Mouse (Mus musculus) gastrocnemius, postnatal 25 days (tissue): ENCODE data around the gene 2900011O08Rik. TPM values are rescaled to one million over a fixed set of nuclear protein-coding genes. Genes with fewer than 3 reads are reported as not detected.
"Not testable (repeated sequence)": the region's sequence is repeated elsewhere in the genome, so short reads cannot be mapped to it uniquely, and the experiment has no call there.

Experiments used
- DNase-seq: peaks from one replicate; pipeline ENCODE4 v3.0.0; 2022
- long read RNA-seq, 2 experiments: library from polyadenylated mRNA; stranded (forward); transcript quantifications; one replicate each; pipeline ENCODE4 v2.0.0; 2021
- total RNA-seq, 2 experiments: library from RNA; stranded (reverse); gene quantifications; 1 replicate in 1 of 2; 2 replicates in 1 of 2; pipeline ENCODE4 v1.2.3; 2021

2900011O08Rik gene
- total RNA-seq, result not detected
- long read RNA-seq, experiment 1, result 0 reads
- long read RNA-seq, experiment 2, result 0 reads

- no peak for DNase-seq
Measured at GRCm38 (mm10) chr16:13986574-13987478, at the start of gene 2900011O08Rik, which contains the start of gene Ifitm7. 2900011O08Rik (plus strand) TSS chr16:13986604. Ifitm7 (minus strand) TSS chr16:13986888.

DNA sequence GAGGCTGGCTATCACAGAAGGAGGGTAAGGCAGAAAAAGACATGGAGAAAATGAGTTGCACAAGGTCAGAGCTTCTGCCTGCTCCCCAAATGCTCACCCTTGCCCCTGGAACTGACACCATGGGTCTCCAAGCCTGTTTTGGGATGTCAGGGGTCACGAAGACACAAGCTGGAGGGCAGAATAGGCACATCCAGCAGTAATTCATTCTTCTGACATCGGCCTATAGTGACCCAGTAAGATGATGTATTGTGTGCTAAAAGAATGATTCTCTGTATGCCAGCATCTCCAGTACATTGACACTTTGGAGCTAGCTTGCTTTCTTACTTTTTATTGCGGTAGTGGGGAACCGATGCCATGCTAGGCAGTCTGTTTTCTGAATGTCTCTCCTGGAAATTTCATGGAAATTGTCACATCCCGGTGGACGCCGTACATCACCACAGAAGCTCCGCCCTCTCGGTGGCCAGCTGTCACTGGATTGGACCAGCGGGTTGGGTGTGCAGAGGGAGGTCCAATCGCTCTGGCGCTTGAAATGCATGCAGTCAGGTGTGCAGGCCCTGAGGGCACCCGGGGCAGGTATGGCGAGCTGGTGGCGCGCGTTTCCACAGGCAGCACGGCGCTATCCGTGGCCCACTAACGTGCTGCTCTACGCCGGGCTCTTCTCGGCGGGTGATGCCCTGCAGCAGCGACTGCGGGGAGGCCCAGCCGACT is 46.1 kb upstream of the 2900011O08Rik start:
- peak; percentile 20 for DNase-seq

- DNase-seq, result no peak
Measured at GRCm38 (mm10) chr16:13940847-13941395, 45.5 kb upstream of the 2900011O08Rik start.

- DNase-seq, result no peak
Measured at GRCm38 (mm10) chr16:13944178-13944577, 42.2 kb upstream of the 2900011O08Rik start.

- DNase-seq, result no peak
Measured at GRCm38 (mm10) chr16:13944752-13945151, 41.7 kb upstream of the 2900011O08Rik start.

DNA sequence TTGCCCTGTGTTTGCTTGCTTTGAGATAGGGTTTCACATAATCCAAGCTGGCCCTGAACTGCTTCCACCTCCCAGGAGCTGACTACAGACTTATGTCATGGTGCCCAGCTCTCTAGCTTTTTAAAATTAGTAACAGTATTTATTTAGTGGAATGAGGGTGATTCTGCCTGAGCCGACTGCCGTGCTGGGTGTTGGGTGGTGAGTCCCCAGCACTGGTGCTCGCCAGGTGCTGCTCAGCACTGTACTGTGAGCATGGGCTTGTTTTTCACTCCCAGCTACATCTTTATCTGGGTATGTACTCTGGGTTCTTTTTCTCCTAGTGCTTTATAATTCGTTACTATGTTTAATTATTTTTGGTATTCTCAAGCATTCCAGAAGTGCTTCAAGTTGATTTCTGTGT is 41.3 kb upstream of the 2900011O08Rik start:
- DNase-seq, result no peak

DNA sequence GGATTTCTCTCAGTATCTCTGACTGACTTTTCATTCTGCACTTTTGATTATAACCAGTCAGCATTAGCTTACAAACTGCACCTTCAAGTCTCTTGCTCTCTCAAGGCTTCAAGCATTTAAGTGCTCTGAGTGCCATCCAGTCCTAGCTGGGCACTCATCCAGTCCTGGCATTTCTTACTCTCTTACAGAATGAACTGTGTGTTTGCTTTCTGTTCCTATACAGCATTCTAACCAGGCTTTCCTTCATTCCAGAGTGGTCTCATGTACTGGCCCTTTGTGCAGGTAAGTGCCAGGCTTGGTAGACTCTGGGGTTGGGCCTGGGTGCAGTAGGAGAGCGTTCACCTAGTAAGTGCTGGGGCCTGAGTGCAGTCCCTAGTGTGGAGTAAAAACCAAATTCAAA is 40.1 kb upstream of the 2900011O08Rik start:
- DNase-seq, result no peak

DNA sequence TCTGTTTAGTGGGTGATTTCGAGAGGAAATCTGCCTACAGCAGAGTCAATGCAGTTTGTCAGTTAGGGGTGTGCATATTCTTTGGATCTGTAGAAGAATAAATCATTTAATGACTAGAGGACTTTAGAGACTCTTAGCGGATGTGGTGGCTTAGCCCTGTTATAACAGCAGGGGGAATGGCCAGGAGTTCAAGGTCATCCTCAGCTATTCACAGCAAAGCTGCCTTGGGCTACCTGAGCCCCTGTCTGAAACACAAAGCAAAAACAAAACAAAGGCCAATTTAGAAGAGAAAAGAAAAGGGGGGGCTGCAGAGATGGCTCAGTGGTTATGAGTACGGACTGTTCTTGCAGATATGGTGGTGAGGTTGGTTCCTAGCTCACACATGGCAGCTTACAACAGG is 35.2 kb upstream of the 2900011O08Rik start:
- DNase-seq, result no peak

- no peak for DNase-seq
Measured at GRCm38 (mm10) chr16:13962053-13962452, 24.4 kb upstream of the 2900011O08Rik start.

DNA sequence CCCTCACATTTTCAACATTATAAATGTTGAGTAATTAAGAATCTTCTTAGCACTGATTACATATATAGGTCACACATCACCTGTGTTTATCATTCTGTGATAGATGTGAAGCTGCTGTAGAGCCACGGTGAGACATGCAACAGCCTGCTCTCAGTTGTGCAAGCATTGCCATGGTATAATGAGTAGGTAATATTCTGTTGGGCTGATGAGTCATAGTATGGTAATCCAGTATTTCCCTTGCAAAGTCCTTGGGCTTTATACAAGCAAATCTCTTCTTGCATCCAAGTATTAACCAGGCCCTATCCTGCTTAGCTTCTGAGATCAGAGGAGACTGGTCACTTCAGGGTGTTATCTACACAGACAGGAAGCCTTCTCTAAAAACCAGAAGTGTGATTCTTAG is 17.3 kb upstream of the 2900011O08Rik start:
- DNase-seq, result no peak

GRCm38 (mm10) chr16:13972051-13972450 is 14.4 kb upstream of the 2900011O08Rik start:
- DNase-seq, result no peak

GRCm38 (mm10) chr16:13976358-13976896 is 10.0 kb upstream of the 2900011O08Rik start:
- not testable (repeated sequence) for DNase-seq

DNA sequence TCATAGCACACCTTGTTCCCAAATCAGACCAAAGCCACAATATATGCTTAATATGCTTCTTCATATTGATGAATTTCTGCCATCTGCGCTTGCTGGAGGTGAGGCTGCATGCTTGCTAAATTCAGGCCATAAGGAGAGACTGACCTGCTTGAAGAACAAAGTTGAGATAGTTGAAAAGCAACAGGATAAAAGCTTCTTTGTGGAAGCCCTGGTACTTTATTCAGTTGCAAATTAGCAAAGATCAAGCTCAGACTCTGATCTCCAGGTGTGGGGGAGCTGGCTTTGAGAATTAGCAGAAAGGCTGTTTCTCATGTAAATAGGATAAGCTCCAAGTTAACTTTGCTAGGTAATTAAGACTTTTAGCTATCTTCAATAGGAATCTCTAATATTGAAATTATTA is 9.4 kb upstream of the 2900011O08Rik start:
- DNase-seq, result not testable (repeated sequence)

GRCm38 (mm10) chr16:13981726-13982125 is 4.7 kb upstream of the 2900011O08Rik start:
- not testable (repeated sequence) for DNase-seq

GRCm38 (mm10) chr16:13983161-13983560 is 3.2 kb upstream of the 2900011O08Rik start:
- no peak for DNase-seq

- no peak for DNase-seq
Measured at GRCm38 (mm10) chr16:13986197-13986573, 219 bp upstream of the 2900011O08Rik start.

DNA sequence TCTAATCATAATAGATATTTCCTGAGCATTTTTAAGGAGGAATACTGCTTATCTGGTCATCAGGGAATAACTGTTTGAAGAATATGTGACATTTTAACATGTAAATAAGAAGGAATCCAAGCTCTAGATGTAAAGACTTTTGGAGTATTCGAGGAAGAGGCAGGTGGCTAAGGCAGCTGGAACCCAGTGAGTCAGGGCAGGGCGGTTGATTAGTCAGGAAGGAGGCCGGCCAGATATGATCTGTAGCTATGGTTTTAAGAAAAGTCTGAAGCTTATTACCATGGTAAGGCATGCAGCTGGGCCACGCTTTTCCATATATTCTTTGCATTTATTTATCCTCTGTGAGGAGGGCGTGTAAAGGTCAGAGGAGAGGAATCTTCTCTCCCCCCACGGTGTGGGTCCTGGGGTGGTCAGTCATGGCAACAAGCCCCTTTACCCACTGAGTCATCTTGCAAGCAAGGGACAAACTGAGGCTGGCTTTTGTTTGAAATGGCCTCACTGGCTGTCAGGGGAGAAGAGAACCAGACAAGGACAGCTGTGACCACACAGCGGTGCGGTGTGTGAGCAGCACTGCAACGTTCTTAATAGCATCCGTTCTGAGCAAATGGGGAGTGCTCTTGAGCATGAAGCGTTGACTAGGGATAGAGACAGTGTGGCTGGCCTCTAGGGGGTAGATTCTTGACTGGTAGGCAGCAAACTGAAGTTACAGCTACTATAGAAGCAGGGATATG is 6.3 kb downstream of the 2900011O08Rik start:
- DNase-seq, result no peak

DNA sequence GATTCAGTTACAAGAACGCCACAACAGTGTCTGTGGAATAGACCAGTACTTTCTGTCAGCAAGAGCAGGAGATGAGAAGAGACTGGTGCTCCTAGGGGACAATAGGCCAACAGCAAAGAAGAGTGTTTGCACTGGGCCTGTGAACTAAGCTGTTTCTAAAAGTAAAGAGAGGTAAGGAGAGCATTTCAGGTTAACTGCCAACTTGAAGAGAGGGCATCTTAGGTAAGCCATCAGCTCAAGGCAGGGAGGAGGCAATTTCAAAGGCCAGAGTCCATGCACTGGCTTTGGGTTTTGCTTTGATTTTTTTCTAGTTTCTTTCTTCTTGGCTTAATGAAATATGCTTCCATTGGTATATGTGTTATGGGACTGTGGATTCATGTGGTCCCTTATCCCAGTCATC is 7.7 kb downstream of the 2900011O08Rik start:
- DNase-seq, result no peak

GRCm38 (mm10) chr16:13994502-13994901 is 8.1 kb downstream of the 2900011O08Rik start:
- DNase-seq, result no peak

DNA sequence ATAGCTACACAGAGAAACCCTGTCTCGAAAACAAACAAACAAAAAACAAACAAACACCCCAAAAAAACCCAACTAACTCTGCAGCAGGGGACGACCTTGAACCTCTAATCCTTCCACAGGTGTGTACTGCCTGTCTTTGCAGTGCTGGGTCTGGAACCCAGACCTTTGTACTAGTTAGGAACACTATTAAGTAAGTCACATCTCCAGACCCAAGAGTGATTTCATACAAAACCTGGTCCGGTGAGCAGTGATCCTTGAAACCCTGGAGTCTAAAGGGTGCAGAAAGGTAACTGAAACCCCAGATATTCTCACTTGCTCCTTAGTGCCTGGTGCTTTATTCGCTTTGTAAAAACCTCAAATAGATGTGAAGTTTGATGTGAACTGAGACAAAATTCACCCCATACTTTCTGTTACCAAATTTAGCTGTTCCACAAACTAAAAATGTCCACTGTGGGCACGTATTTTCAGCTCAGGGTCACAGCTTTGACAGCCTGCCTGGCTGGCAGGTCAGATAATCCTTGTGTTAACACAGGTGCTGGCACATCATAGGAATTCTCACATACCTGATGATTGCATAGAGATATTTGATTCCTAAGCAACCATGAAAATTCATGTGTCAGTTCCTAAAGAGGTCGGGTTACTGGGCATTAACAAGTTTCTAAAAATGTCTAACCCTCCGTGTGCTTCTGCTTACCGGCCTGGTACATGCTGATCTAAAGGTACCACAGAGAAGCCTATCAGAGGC is 17.2 kb downstream of the 2900011O08Rik start:
- DNase-seq, result peak; percentile 9

- no peak for DNase-seq
Measured at GRCm38 (mm10) chr16:14004170-14004569, 17.8 kb downstream of the 2900011O08Rik start.
